Mouse (Mus musculus): ENCODE measurements at regions not wholly inside any gene's neighbourhood (a gene's known extent, or its start where the extent isn't known, plus 50 kb on each side); places are given as distances from the start of the nearest gene placed in this dataset.

Small RNAs in the stretch of these regions (microRNA-seq; reads per million reads assigned to microRNA genes)
- gene Gm22466: 0 reads per million in 2 experiments
- gene Gm23490: 0 reads per million in 2 experiments
- gene Gm23873: 0 reads per million in 2 experiments
- 0 reads per million in 2 experiments for gene Gm23917
- gene Gm23962: 0 reads per million in 2 experiments
- 0 reads per million in 2 experiments for gene Gm25533
- 0 reads per million in 2 experiments for gene Mir344
- gene Mir344b: 0.64 to 0.75 reads per million in 2 experiments
- 0 reads per million in 2 experiments for gene Mir344c
- 0 reads per million in 2 experiments for gene Mir344d-1
- gene Mir344d-2: 0 reads per million in 2 experiments
- gene Mir344d-3: 0 reads per million in 2 experiments
- gene Mir344e: 0 reads per million in 2 experiments
- 0 reads per million in 2 experiments for gene Mir344h-1
- gene Mir344h-2: 0 reads per million in 2 experiments
